Mouse (Mus musculus) erythroblast, adult 5-6 weeks (primary cell): ENCODE results near the gene Qpctl. TPM values are rescaled to one million over a fixed set of nuclear protein-coding genes. Genes with fewer than 3 reads are reported as not detected.

Source experiments
- ATAC-seq: replicated peaks from 2 replicates; pipeline ENCODE4 v1.8.0; 2016; ENCODE audit warnings: moderate number of reproducible peaks, mild to moderate bottlenecking, moderate TSS enrichment, inconsistent platforms; ENCODE audit not compliant: poor library complexity, low FRiP score, severe bottlenecking
- total RNA-seq, 2 experiments: library from RNA; stranded (forward) in 1 of 2; stranded (reverse) in 1 of 2; fragments of 150-400 nt in 1 of 2; fragments of 200-764, 138-1000 nt in 1 of 2; gene quantifications; 2 replicates each; pipeline versions ENCODE4 v1.2.3 to v1.2.4; 2015 to 2017; ENCODE audit warnings: low replicate concordance in 2 of 2

Qpctl gene
- total RNA-seq (2015; ENCODE audit: low replicate concordance) (1.3 and 6.7 TPM in 2 replicates), total RNA-seq (2017; ENCODE audit: low replicate concordance) (0.70 and 1.3 TPM in 2 replicates)

DNA sequence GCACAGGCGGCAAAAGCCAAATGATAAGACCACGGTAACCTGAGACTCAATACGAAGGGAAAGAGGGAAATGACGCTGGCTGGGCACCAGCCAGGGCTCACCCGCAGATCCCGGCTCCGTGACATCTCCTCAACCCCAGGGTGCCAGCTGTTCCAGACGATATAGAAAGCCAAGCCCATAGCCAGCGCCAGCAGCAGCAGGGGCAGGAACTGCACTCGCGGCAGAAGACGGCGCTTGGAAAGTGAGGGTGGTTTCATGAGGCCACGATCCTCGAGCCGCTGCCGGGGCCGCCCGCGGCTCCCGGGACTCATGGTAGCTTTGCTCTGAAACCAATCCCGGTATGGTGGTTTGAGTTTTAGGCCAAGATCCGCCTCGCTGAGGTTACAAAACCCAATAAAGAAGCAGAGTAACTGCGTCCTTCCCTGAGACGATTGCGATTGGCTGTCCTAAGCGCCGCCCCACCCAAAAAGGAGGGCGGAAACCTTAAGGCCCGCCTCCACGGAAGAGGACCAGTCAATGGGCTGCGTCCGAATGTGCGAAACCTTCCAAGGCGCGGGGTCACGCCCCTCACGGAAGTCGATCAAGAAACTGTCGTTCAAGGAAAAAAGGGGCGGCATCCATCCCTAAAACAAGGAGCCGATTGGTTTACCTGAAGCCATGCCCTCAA lies at the start of gene Qpctl:
TSS of gene Qpctl (minus strand) at position 417 of the 667 bp plus-strand sequence.
- peak; percentile 89 for ATAC-seq

DNA sequence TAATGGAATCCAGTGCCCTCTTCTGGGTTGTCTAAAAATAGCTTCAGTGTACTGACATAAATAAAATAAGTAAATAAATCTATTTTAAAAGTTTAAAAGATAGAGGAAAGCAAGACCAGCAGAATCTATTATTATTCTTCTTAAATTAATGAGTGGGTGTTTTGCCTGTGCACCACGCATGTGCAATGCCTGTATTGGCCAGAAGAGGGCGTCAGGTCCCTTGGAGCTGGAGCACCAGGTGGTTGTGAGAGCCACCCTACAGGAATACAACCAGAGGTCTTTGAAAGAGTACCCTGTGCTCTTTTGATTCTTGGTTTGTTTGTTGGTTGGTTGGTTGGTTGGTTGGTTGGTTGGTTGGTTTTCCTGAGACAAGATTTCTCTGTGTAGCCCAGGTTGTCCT lies 48.9 kb upstream of the Qpctl start:
- 0 out of 2 replicates have a peak, but pooled peaks have one; percentile 58 for ATAC-seq

DNA sequence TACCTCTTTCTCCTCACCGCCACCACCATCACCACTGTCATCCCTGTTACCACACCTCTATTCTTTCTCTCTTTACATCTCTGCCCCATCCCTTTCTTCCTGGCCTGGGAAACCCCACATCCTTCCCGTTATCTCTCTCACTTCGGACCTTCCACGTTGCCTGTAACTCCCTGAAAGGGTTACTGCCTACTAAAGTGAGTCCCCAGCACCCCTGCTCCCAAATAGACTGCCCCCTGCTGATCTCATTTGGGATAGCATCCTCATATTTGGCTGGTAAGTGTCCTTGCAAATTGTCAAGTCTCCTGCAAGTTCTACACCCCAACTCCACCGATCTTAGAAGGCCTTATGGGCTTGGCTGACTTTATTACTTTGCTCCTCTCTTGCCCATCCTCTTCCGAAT lies 47.6 kb upstream of the Qpctl start:
- no peak for ATAC-seq

DNA sequence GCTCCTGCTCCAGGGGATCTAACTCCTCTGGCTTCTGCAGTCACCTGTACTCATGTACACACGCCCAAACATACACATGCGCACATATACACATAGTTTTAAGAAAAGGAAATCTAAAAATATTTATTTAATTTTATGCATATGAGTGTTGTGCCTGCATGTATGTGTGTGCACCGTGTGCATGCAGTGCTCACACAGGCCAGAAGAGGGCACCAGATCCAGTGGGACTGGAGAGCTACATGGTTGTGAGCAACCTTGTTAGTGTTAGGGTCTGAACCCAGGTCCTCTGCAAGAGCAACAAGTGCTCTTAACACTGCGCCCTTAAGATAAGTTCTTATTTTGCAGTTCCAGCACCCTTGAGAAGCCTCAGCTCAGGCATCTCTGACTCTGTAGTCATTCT lies 45.6 kb upstream of the Qpctl start:
- ATAC-seq = 0 out of 2 replicates have a peak, but pooled peaks have one; percentile 51

DNA sequence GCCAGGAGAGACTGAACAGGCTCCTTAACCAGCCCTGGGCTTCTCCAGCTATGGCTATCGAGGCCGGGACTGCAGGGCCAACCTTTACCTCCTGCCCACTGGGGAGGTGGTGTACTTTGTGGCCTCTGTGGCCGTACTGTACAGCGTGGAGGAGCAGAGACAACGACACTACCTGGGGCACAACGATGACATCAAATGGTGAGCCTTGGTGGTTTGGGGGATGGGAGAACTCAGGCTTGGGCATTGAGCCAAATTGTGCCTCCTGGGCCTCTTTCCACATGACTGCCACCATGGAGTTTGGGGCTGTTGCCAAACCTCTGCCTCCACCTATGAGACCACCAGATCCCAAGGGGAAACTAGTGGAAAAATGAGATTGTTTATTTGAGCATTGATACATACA lies 35.7 kb upstream of the Qpctl start:
- no peak for ATAC-seq

DNA sequence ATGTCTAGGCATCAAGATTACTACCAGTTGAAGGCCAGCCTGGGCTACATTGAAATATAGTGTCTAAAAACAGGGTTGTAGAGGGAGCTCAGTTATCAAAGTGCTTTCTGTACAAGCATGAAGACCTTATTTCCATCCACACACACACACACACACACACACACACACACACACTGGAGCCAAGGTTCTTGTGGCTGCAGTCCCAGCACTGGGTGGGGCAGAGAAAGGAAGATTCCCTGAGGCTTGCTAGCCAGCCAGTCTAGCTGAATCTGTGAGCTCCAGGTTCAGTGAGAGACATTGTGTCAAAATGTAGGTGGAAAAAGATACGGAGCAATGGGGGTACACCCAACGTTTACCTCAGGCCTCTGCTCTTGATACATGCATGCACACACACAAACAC lies 35.2 kb upstream of the Qpctl start:
- ATAC-seq = no peak

DNA sequence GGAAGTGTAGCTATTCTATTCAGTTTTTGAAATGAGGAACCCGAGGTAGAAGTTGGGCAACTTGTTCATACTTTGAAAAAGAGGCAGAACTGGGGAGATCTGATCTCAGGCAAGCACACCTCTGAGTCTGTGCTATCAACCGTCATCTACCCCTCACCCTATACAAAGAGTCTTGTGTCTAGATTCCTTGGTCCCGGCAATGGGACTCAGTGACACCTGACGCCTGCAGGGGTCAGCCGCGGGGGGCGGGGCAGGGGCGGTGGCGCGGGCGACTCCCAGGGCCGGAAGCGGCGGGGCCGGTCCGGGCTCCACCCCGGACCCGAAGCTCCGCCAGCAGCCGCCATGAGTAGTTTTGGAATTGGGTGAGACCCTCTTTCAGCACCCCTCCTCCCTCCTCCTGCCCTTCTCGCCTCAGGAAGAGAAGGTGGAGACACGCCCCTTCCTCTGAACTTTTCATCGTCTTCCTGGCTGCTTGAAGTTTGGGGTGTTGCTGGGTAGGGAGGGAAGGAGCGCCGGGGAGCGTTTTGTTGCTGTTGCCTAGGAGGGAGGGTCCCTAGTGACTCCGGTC lies 31.9 kb upstream of the Qpctl start:
- no peak for ATAC-seq

DNA sequence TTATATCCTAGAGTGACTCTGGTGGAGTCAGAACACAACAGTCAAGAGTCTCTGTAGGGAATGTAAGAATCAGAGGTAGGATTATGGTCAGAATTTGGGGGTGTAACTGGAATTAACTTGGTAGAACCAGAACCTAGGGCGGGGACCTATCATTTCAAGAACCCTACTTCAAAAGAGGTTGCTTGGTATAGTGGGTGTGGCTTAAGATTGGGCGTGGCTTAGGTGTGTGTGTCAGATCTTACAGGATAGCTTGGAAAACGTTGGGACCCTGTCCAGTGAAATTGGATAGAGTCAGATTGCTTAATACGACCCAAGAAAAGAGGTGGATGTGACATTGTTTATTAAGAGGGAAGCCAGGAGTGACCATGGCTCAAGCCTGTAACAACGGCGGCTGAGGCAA lies 30.8 kb upstream of the Qpctl start:
- no peak for ATAC-seq

DNA sequence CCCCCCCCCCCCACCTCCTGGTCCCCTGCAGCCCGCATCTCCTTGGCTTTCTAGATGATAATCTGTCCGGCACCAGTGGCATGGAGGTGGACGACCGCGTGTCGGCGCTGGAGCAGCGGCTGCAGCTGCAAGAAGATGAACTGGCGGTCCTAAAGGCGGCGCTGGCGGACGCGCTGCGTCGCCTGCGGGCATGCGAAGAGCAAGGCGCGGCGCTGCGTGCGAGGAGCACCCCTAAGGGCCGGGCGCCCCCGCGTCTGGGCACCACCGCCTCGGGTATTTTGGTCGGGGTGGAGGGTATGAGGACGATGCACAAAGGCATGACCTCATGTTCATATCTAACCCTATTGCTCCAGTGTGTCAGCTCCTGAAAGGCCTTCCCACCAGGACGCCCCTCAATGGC lies 30.1 kb upstream of the Qpctl start:
- no peak for ATAC-seq

DNA sequence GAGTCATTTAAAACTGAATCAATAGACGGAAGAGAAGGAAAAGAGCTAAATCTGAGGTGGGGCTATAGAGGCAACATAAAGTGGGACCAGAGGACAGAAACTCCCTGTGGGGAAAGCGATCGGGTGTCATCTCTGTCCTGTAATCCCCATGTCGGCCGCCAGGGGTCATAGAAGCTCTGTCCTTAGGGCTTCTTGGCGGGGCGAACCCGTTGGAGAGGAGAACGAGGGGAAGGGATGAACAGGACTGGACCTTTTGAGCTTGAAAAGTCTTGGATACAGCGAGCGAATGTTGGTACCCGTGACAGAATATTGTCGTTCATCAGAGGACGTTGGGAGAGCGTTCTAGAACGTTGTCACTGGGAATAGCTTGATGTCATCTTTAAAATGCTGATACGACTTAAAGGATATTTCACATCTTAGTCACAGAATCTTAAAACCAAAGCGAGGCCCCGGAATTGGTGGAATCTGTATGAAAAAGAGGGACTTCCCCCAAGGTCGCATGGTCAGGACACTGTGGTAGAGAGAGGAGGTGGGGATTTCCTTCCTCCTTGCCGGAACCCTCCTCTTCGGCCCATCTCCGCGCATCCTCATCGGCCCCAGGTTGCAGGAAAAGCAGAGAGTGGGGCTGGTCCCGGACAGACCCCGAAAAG lies 29.5 kb upstream of the Qpctl start:
- peak; percentile 59 for ATAC-seq

DNA sequence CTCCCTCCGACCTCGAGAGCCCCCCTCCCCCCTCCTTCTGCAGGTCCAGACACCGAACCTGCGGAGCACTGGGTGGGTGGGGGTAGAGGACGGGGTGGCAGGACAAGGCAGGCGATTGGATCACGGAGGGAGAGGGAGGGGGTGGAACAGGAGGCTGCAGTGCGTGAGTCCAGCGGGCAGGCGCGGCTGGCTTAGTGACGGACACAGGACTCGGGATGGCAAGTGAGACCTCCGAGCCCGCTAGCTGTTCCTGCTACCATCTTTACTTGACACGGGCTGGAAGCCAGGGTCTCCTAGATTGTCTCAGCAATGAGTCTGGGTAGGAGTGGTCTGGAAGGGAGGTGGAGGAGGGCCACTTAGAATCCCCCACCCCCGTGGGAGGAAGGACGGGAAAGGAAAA lies 28.9 kb upstream of the Qpctl start:
- ATAC-seq = peak; percentile 37

DNA sequence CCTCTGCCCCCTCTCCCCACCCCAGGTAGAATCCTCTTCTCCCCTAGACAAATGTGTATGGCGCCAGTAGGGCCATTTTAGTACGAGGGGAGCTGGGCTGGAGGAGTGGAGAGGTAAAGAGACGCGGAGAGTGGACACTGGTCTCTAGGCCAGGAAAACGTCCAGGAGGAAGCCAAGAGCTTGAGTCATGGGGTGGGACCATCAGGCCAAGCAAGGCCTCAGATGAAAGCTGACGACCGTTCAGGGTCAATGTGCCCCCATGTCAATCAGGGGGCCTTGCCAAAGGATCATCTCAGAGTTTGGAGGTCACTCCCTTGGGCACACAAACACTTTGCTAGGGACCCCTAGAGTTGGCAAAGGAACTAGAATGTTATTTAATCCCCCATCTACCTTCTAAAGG lies 28.1 kb upstream of the Qpctl start:
- ATAC-seq = no peak

DNA sequence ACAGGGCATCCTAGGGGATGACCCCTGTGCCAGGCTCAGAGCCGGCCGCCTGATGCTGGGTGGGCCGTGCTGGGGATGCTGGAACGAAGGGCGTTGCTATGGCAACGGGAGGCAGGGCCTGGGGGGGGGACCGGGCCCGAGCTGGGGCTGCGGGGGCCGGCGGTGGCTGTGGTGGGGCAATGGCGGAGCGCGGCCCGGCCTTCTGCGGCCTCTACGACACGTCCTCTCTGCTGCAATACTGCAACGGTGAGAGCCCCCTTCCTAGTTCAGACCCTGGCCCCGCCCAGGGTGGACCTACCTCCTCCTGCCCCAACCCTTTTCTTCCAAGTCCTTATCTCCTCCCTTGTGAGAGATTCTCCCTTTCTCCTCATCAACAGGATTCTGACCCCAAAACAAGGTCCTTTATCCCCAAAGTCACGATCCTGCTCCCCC lies 27.4 kb upstream of the Qpctl start:
- no peak for ATAC-seq

DNA sequence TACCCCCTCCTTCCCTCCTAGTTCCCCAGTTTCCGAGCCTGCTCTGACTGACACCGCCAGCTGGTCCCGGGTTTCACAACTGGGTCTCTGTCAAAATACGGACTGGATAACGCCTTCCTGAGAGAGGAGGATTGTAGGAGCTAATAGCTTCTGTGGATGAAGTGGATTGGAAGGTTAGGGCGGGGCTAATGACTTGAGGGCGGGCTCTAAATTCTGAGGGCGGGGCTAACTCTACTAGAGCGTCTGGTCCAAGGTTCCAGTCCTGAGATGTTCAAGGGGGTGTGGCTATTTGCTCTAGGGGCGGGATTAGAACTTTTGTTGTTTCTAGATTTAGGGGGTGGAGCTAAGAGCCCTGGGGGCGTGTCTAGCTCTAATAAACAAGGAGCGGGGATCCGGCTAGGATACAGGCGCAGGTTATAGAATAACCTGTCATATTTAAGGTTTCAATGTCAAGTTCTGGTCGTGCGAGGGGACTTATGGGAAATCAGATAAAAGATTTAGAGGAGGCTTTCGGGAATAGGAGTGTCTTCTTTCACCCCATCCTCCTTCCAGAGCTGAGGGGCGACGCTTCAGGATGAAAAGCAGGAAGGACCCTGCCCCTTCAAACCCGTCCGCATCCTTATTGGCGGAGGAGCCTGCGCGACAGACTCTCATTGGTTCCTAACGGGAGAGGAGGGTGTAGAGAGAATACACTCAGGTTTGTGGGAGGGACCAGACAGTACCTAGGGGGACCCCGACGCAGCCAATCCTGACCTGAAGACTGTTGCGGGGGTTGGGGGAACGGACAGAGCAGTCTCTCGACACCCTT lies 26.8 kb upstream of the Qpctl start, which contains the start of gene Eml2:
TSS of gene Eml2 (plus strand) at position 714 of the 808 bp plus-strand sequence.
- no peak for ATAC-seq

DNA sequence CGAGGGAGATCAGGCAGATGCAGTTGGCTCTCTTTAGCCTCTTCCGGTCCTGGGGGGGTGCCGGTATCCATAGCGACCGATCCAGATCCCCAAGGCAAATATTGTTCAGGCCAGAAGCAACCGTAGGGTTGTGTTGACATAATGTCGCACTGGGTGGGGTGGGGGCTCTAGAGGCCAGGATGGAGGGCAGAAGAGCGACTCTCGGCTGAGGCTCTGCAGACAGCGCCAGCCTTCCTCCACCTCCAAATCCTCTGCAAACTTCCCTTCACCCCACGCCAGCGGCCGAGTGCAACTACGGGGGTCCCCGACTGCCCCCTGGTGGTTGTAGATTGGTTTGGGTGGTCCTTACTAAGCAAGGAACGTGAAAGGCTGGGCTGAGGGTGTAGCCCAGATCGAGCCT lies 23.8 kb upstream of the Qpctl start:
- peak; percentile 32; the same call in 1 of the 2 replicates for ATAC-seq

DNA sequence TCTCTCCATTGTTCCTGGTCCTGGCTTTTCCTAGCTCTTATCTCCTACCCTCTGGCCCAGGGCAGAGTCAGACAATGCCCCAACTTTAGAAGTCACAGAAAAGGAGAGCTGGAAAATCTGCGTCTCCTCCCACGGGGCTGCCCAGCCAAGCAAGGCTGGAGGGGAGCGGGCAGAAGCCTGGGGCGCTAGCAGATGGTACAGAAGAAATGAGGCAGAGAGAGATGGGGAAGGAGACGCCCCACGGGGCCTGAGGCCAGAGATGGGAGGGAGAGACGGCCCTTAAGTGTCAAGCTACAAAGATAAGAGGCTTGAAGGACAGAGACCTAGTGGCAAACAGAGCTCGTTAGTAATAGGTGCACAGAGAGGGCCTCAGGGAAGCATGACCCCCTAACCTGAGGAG lies 22.7 kb upstream of the Qpctl start:
- no peak for ATAC-seq

DNA sequence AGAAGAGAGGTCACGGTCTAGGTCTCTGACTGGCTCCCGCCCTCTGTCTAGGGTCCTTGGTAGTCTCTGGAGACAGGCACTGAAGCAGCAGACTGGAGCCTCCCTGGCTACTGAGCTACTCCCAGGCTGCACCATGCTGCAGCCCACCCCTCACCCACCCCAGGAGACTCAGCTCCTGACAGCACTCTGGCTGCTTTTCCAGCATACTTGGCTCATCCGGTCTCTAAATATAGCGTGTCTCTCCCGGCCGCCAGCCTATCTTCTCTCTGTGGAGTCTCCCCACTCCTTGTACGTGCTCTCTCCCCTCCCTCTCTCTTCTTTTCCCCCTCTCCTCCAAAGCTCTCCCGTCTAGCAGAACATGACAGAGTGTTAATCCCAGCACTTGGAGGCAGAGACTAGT lies 21.1 kb upstream of the Qpctl start:
- no peak for ATAC-seq

DNA sequence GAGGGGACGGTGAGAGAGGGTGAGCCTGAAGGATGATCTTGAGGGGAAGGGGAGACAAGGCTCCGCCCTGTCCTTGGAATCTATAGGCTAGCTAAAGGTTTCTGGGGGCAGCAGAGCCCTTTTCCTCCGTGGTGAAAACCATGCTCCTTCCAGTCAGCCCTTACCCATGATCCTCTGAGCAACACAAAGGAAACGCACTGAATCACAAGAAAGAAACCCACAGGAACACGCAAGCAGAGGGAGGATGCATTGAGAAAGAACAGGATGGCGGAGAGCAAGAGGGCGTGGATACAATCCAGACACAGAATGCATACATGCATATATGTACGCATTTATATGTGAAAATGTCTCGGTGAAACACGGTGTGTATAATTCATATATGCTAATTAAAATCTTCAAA lies 20.4 kb upstream of the Qpctl start:
- ATAC-seq = no peak

DNA sequence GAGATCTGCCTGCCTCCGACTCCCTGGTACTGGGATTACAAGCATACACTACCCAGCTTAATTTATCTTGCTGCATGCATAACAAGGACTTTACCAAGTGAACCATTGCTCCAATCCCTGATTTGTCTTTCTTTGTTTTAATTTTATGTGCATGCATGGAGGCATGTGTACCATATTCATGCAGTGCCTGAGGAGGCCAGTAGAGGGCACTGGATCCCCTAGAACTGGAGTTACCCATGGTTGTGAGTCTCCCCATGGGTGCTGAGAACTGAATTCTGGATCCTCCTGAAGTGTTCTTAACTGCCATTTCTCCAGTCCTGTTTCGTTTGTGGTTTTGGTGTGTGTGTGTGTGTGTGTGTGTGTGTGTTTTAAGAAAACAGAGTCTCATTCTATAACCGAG lies 17.9 kb upstream of the Qpctl start:
- ATAC-seq = no peak

DNA sequence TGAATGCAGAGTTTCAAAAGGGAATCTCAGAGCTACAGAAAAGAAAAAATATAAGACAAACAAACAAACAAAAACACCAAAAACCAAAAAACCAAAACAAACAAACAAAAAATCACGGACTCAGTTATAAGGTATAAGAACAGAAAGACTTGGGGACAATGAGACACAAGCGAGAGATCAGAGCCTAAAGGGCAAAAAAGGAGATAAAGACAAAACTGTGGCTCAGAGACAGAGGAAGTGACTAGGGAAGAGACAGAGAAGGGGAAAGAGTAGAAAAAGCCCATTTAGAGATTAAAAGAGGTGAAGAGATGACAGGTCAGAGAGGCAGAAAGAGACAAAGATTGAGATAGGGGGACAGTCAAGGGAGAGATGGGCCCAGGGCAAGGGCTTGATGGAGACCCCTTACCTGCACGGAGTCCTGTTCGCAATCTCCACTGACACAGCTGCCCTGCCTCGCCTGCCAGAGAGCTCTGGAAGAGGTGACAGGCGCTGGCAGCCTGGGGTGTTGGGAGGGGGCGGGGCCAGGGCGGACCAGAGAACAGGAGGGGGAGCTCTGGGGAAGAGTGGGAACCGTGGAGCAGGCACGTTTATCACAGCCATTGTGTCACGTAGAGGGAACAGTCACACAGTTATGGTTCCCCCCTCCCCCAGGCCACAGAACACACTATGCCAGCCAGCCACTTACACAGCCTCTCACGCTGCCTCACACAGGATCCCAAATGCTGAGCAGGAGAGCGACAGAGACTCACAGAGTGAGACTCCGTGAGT lies 16.7 kb upstream of the Qpctl start, which contains the start of gene Gipr:
TSS of gene Gipr (minus strand) at position 472 of the 768 bp plus-strand sequence.
- no peak for ATAC-seq
